Mouse (Mus musculus) limb, embryonic 11.5 days (tissue): ENCODE results near the gene BC024978. TPM values are rescaled to one million over a fixed set of nuclear protein-coding genes. Genes with fewer than 3 reads are reported as not detected.
A peak's percentile ranks its signal among the peaks of the same experiment; 100 is the strongest.

Source experiments
- ATAC-seq: fragments of 200-750 bp; cut with Nextera tagmentation; 2 replicates; pipeline ENCODE4 v1.8.0; 2017; ENCODE audit warnings: low read depth; ENCODE audit not compliant: insufficient number of reproducible peaks, low FRiP score, low TSS enrichment
- DNase-seq: peaks from one replicate; pipeline ENCODE4 v3.0.0-alpha.2; 2015; ENCODE audit warnings: low spot score
- H3K27ac ChIP-seq: fragments of 300-500 bp; sonication (generic); replicated peaks from 2 replicates; pipeline ENCODE4 v1.5.1; 2014; ENCODE audit warnings: low read depth, mild to moderate bottlenecking, low read length
- H3K27me3 ChIP-seq: fragments of 300-500 bp; sonication (generic); 2 replicates; pipeline ENCODE4 v1.6.1; 2014; ENCODE audit warnings: mild to moderate bottlenecking, low read length, mixed read lengths; ENCODE audit not compliant: control insufficient read depth, insufficient read depth
- H3K36me3 ChIP-seq: fragments of 300-500 bp; sonication (generic); 2 replicates; pipeline ENCODE4 v1.6.1; 2014; ENCODE audit warnings: mild to moderate bottlenecking, low read length, moderate library complexity, mixed read lengths; ENCODE audit not compliant: control insufficient read depth, insufficient read depth
- H3K4me1 ChIP-seq: fragments of 300-500 bp; sonication (generic); 2 replicates; pipeline ENCODE4 v1.6.1; 2014; ENCODE audit warnings: low read length, mixed read lengths; ENCODE audit not compliant: control insufficient read depth, insufficient read depth
- H3K4me2 ChIP-seq: fragments of 300-500 bp; sonication (generic); 2 replicates; pipeline ENCODE4 v1.6.1; 2014; ENCODE audit warnings: low read depth, mild to moderate bottlenecking, moderate library complexity; ENCODE audit not compliant: severe bottlenecking
- H3K4me3 ChIP-seq: fragments of 300-500 bp; sonication (generic); 2 replicates; pipeline ENCODE4 v1.5.1; 2014; ENCODE audit warnings: low read depth, low read length
- H3K9ac ChIP-seq: fragments of 300-500 bp; sonication (generic); 2 replicates; pipeline ENCODE4 v1.6.1; 2014; ENCODE audit warnings: mild to moderate bottlenecking, low read length
- H3K9me3 ChIP-seq: fragments of 300-500 bp; sonication (generic); 2 replicates; pipeline ENCODE4 v1.6.1; 2016; ENCODE audit warnings: low read length; ENCODE audit not compliant: control insufficient read depth
- WGBS: fragments of 180-500 bp; shearing (Covaris S2); extraction: QIAGEN DNeasy Blood & Tissue Kit; methylation state at CpG from one replicate; pipeline ENCODE4 v1.1.7; 2014; 5-methylcytosine and 5-hydroxymethylcytosine counted together
- polyA plus RNA-seq: library from polyadenylated mRNA; unstranded; fragments of >200 nt; fragmentation: Nextera tagmentation; extraction: Ambion mirVana; gene quantifications from 2 replicates; pipeline ENCODE4 v1.2.1, GENCODE M21; 2014

BC024978 gene
- polyA plus RNA-seq, result 3.9 and 4.8 TPM in 2 replicates

DNA sequence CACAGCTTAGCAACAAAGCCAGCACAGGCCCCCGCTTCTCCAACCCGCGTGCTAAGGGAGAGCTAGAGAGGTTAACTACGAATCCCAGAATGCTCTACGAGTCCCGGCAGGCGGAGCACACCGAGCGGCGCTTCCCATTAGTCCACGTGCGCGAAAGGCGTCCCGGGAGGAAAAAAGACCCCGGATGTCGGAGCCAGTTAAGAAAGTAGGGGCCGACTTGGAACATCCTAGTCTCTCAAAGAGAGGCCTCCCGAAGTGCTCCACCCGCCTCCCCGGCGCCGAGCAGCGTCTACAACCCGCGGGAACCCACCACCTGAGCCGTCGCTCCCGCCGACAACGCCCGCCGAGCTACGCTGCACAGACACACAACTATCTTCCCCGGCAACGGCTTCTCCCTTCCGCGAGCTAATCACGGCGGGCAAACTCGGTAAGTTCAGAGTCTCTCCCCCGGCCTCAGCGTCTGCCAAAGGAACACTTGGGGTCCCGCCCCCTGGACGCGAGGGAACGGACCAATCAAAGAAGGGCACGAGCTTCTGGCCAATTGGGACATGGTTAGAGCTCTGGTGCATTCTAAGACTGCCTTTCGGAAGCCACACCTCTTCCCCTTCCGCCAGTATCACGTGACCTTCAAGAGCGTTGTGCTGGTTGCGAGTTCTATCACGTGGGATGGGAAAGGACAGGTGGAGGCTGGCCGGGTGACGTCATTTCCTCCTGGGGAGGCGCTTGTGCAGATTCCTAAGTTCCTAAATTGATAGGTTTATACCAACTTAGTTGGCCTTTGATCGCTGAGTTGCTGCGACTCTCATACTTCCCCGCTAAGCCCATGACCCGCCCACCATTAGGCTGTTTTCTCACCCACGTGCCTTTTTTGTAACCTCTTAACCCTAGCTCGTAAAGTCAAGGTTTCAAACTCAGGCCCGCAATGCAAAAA is at the start of gene BC024978, which contains the start of gene Snrpa:
BC024978 (plus strand) TSS at position 101 of the 931 bp plus-strand sequence.
Snrpa (minus strand) TSS at position 591 of the 931 bp plus-strand sequence.
- H3K27ac ChIP-seq, result peak within 1 kb of the TSS; percentile 96
- H3K4me2 ChIP-seq, result peak within 1 kb of the TSS; percentile 89
- DNase-seq, result peak; percentile 95
- under 1% methylated on average over 64 of the region's 64 CpGs for WGBS
- peak; percentile 98 for ATAC-seq
- H3K9me3 ChIP-seq, result no peaks in the 10 kb centered on the region
- peak within 1 kb of the TSS; percentile 94 for H3K9ac ChIP-seq
- no peaks in the 10 kb centered on the region for H3K27me3 ChIP-seq
- peaks cover 15% of the 10 kb centered on the region for H3K4me1 ChIP-seq
- H3K4me3 ChIP-seq, result peak within 1 kb of the TSS; percentile 83
- H3K36me3 ChIP-seq, result peaks cover 24% of the 10 kb centered on the region

DNA sequence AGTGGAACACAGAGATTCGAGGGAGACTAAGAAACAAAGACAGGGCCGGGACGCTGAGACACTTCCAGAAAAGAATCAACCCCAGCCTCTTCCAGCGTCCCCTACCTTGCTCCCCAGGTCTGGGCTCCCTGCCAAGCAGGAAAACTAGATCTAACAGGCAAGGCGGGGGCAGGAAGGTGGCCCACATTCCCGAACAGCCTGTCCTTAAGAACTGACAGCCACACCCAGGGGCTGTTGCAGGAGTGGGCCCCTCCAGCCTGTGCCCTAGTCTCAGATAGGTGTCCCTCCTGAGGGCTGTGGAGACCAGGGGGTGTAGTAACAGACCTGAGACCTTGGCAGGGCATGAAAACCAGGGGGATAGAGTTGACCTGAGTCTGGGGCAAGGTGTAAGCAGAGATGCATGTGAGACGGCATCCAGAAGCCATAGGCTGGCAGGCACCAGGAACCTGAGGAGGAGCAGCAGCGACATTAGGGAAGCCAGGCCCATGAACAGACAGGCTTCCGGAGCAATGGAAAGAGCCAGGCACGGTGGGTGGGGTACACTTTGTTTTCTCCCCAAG is 42.3 kb upstream of the BC024978 start, which contains the start of gene Cyp2t4:
Cyp2t4 (plus strand) TSS at position 510 of the 560 bp plus-strand sequence.
- no peak within 1 kb of the TSS for H3K4me3 ChIP-seq
- no peaks in the 10 kb centered on the region for H3K4me1 ChIP-seq
- no peak within 1 kb of the TSS for H3K4me2 ChIP-seq
- peaks cover 3% of the 10 kb centered on the region for H3K36me3 ChIP-seq
- H3K27me3 ChIP-seq, result no peaks in the 10 kb centered on the region
- WGBS, result 81% methylated on average over 10 of the region's 10 CpGs
- no peaks in the 10 kb centered on the region for H3K9me3 ChIP-seq
- H3K9ac ChIP-seq, result no peak within 1 kb of the TSS
- ATAC-seq, result no peak
- no peak within 1 kb of the TSS for H3K27ac ChIP-seq
- DNase-seq, result no peak

DNA sequence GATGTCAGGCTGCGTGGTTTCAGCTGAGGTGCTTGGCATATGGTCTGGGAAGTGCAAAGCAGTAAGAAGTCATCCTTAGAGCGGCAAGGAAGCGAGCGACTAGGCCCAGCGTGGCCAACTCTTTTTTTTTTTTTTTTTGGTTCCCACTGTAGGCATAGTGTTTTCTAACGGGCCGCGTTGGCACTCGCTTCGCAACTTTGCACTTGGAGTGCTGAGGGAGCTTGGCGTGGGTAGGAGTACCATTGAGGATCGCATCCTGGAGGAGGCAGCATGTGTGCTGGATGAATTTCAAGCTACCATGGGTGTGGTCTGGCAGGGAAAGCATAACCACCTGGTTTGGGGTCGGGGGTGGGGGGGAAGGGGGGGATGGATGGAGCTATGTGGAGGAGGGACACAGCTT is 39.6 kb upstream of the BC024978 start:
- 79% methylated on average over 13 of the region's 13 CpGs for WGBS

DNA sequence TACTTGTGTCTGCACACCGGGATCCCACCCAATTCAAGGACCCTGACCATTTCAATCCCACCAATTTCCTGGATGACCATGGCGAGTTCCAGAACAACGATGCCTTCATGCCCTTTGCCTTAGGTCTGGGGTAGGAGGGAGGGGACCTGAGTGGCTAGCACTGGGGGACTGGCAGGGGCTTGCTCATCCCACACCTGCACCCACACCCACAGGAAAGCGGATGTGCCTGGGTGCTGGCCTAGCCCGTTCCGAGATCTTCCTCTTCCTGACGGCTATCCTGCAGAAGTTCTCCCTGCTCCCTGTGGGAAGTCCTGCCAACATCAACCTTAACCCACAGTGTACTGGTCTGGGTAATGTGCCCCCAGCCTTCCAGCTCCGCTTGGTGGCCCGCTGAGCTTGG is 37.4 kb upstream of the BC024978 start:
- Histone ChIP-seq H3K36me3 (peaks cover 6% of the 10 kb centered on the region), H3K9ac (no peak overlapping the region), H3K4me2 (no peak overlapping the region), H3K4me1 (0 out of 2 replicates have a peak, but pooled peaks cover 3% of the 10 kb centered on the region), H3K4me3 (no peak overlapping the region), H3K9me3 (no peaks in the 10 kb centered on the region), H3K27me3 (no peaks in the 10 kb centered on the region), H3K27ac (no peak overlapping the region)
- WGBS, result 95% methylated on average over 9 of the region's 9 CpGs
- ATAC-seq (no peak), DNase-seq (no peak)

More for the DNA sequence above, 39.6 kb upstream of the BC024978 start:
- no peaks in the 10 kb centered on the region for H3K27me3 ChIP-seq
- H3K9me3 ChIP-seq, result no peaks in the 10 kb centered on the region
- no peak overlapping the region for H3K27ac ChIP-seq
- ATAC-seq (no peak), DNase-seq (no peak)
- no peaks in the 10 kb centered on the region for H3K4me1 ChIP-seq
- no peak overlapping the region for H3K9ac ChIP-seq
- H3K4me2 ChIP-seq, result no peak overlapping the region
- H3K36me3 ChIP-seq, result peaks cover 6% of the 10 kb centered on the region
- H3K4me3 ChIP-seq, result no peak overlapping the region

DNA sequence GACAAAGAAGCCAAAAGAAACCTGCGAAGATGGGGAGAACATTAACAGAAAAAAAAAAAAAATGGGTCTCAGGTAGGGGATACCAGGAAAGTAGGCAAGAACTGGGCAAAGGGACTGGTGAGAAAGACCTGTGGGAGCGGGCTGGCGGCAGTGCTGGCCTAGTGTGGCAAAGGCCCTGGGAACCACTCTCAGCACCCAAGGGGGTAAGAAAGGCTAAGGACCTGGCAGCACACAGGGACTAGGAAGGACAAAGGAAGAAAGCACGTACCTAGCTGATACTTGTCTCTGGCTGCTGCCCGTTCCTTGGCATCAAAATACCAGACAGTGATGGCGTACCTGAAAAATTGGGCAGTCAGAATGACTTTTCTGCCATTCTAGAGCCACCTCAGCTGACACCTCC is 36.3 kb upstream of the BC024978 start:
- Histone ChIP-seq H3K4me1 (peaks cover 8% of the 10 kb centered on the region; the same call in 1 of the 2 replicates), H3K4me2 (no peak overlapping the region), H3K4me3 (no peak overlapping the region), H3K27me3 (no peaks in the 10 kb centered on the region), H3K9ac (no peak overlapping the region), H3K9me3 (no peaks in the 10 kb centered on the region), H3K36me3 (peaks cover 8% of the 10 kb centered on the region), H3K27ac (no peak overlapping the region)
- ATAC-seq (no peak), DNase-seq (no peak)
- WGBS, result 98% methylated on average over 6 of the region's 6 CpGs

DNA sequence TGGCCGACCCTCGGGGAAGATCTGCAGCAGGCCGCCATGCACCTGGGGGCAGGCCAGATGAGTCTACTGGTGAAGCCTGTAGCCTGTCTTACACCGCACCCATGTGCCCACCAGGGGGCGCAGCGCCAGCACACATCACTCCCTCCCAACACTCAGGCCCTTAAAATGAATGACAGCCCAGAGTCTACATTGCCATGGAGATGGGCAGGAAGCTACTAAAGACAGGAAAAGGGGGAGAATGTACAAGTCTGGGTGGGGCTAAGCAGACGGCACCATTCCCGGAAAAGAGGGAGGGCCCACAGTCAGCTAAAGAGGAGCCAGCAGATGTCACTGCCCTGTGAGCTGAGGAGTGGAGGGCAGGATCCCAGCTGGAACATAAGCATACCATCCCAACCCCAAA is 35.7 kb upstream of the BC024978 start:
- no peak overlapping the region for H3K27ac ChIP-seq
- H3K4me2 ChIP-seq, result no peak overlapping the region
- no peaks in the 10 kb centered on the region for H3K27me3 ChIP-seq
- H3K9me3 ChIP-seq, result no peaks in the 10 kb centered on the region
- H3K36me3 ChIP-seq, result peaks cover 12% of the 10 kb centered on the region
- H3K4me1 ChIP-seq, result peaks cover 13% of the 10 kb centered on the region
- 22% methylated on average over 8 of the region's 8 CpGs for WGBS
- DNase-seq (peak; percentile 82), ATAC-seq (peak; percentile 86)
- no peak overlapping the region for H3K4me3 ChIP-seq
- H3K9ac ChIP-seq, result no peak overlapping the region

DNA sequence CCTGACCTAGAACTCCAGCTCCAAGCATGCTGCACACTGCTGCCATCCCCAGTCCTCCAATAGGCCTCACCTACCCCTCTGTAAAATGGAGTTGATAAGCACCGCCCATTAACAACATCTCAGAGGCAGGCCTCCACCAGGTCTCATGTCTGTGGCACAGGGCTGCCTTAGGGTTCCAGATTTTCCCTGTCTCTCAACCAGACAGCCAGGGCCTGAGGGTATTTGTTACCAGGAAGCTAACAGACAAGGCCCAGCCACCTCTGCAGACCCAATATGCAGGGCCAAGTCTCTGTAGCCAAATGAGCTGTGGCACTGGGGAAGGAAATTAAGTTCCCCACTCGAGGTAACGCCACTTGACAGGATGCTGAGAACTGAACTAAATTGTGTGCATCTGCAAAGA is 34.7 kb upstream of the BC024978 start:
- ATAC-seq (no peak), DNase-seq (no peak)
- peaks cover 22% of the 10 kb centered on the region for H3K4me1 ChIP-seq
- H3K4me2 ChIP-seq, result no peak overlapping the region
- H3K4me3 ChIP-seq, result no peak overlapping the region
- no peak overlapping the region for H3K9ac ChIP-seq
- H3K27me3 ChIP-seq, result no peaks in the 10 kb centered on the region
- peaks cover 14% of the 10 kb centered on the region for H3K36me3 ChIP-seq
- 90% methylated on average over 3 of the region's 3 CpGs for WGBS
- no peak overlapping the region for H3K27ac ChIP-seq
- no peaks in the 10 kb centered on the region for H3K9me3 ChIP-seq

DNA sequence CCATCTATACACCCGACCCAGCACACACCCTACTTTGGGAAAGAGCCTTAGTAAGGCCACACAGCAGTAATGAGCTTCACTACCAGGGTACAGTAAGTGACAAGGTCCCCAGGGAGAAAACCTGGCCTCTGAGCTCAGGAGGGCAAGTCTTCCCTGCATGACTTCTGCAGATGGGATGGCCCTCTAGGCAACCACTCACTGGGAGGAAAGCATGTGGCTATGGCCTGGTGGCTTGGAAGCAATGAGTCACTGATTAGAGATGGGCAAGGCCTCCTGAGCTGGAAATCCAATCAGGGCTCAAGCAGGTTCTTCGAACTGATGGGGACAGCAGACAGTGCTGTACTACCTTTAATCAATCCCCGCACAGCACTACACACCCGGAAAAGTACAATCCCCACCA is 33.8 kb upstream of the BC024978 start:
- Histone ChIP-seq H3K27ac (no peak overlapping the region), H3K9ac (no peak overlapping the region), H3K4me3 (no peak overlapping the region), H3K4me2 (no peak overlapping the region), H3K36me3 (peaks cover 14% of the 10 kb centered on the region), H3K9me3 (no peaks in the 10 kb centered on the region), H3K4me1 (peaks cover 22% of the 10 kb centered on the region), H3K27me3 (no peaks in the 10 kb centered on the region)
- 85% methylated on average over 4 of the region's 4 CpGs for WGBS
- no peak for ATAC-seq
- DNase-seq, result no peak
